In genomic region chr11:90029841-90030398, GRCm38 (mm10) we compare ENCODE assay signal across 8 mouse cellular contexts. TPM values are rescaled to one million over a fixed set of nuclear protein-coding genes. Genes with fewer than 3 reads are reported as not detected.
DNase-seq lines count a peak whose midpoint lies in the region; ATAC-seq lines count a peak whose summit lies in the region.

Gene Tmem100, plus strand, starts transcription at chr11:90030348.

- 0 out of 2 replicates have a peak within 1 kb of the TSS, but pooled peaks have one; percentile 10 for H3K9ac ChIP-seq in limb, embryonic 15.5 days
- peak within 1 kb of the TSS; percentile 73 for H3K9ac ChIP-seq in stomach, embryonic 16.5 days (ENCODE audit: low read length)

- H3K4me1 ChIP-seq in embryonic facial prominence, embryonic 10.5 days: peaks cover 56% of the 10 kb centered on the region
- H3K4me1 ChIP-seq in limb, embryonic 15.5 days: peaks cover 38% of the 10 kb centered on the region
- peaks cover 25% of the 10 kb centered on the region for H3K4me1 ChIP-seq in stomach, embryonic 16.5 days (ENCODE audit: control insufficient read depth, insufficient read depth, low read length)

- H3K9me3 ChIP-seq in embryonic facial prominence, embryonic 10.5 days: no peaks in the 10 kb centered on the region
- no peaks in the 10 kb centered on the region for H3K9me3 ChIP-seq in limb, embryonic 15.5 days
- no peaks in the 10 kb centered on the region for H3K9me3 ChIP-seq in stomach, embryonic 16.5 days (replicated peaks; ENCODE audit: control insufficient read depth, low read length)

- H3K36me3 ChIP-seq in embryonic facial prominence, embryonic 10.5 days (replicated peaks): no peaks in the 10 kb centered on the region; the same call in 1 of the 2 replicates
- H3K36me3 ChIP-seq in limb, embryonic 15.5 days: no peaks in the 10 kb centered on the region
- no peaks in the 10 kb centered on the region for H3K36me3 ChIP-seq in stomach, embryonic 16.5 days (ENCODE audit: control insufficient read depth, insufficient read depth, low read length)

- peaks cover 31% of the 10 kb centered on the region for H3K27me3 ChIP-seq in embryonic facial prominence, embryonic 10.5 days (replicated peaks; ENCODE audit: low read depth, poor library complexity, severe bottlenecking)
- H3K27me3 ChIP-seq in limb, embryonic 15.5 days: peaks cover 3% of the 10 kb centered on the region; the same call in 1 of the 2 replicates
- no peaks in the 10 kb centered on the region for H3K27me3 ChIP-seq in stomach, embryonic 16.5 days (ENCODE audit: control insufficient read depth, insufficient read depth, low read length)

- H3K4me2 ChIP-seq in limb, embryonic 15.5 days: peak within 1 kb of the TSS; percentile 54
- H3K4me2 ChIP-seq in stomach, embryonic 16.5 days (ENCODE audit: low read depth, low read length): peak within 1 kb of the TSS; percentile 54

- peak within 1 kb of the TSS; percentile 26 for H3K27ac ChIP-seq in embryonic facial prominence, embryonic 10.5 days (replicated peaks)
- peak within 1 kb of the TSS; percentile 72 for H3K27ac ChIP-seq in limb, embryonic 15.5 days
- H3K27ac ChIP-seq in stomach, embryonic 16.5 days (ENCODE audit: low read length): peak within 1 kb of the TSS; percentile 61; the same call in 1 of the 2 replicates

- ATAC-seq in frontal cortex, adult (ENCODE audit: low TSS enrichment): no peak
- ATAC-seq in limb, embryonic 15.5 days (ENCODE audit: insufficient number of reproducible peaks, low FRiP score, low TSS enrichment, low read depth): no peak
- no peak for ATAC-seq in stomach, embryonic 16.5 days (ENCODE audit: insufficient read depth, low FRiP score)

- intact Hi-C loops in heart, postnatal 25 days (cut with DNase I): loop anchor here (5.0 kb wide), 1 partner anchor 217 kb away; the partner anchor contains the start of gene Mmd

- DNase-seq in frontal cortex, adult 2 months (ENCODE audit: extremely low spot score in 1 of 2, low spot score in 1 of 2): no peak
- DNase-seq in embryonic facial prominence, embryonic 10.5 days (ENCODE audit: low spot score): no peak
- no peak for DNase-seq in heart, postnatal 25 days (ENCODE audit: low spot score)
- DNase-seq in kidney, adult 8-10 months: no peak
- DNase-seq in cerebellum, adult 18-20 months: no peak

- H3K4me3 ChIP-seq in embryonic facial prominence, embryonic 10.5 days: peak within 1 kb of the TSS; percentile 54
- peak within 1 kb of the TSS; percentile 44 for H3K4me3 ChIP-seq in limb, embryonic 15.5 days
- peak within 1 kb of the TSS; percentile 49 for H3K4me3 ChIP-seq in stomach, embryonic 16.5 days (replicated peaks; ENCODE audit: low read length)

- WGBS in embryonic facial prominence, embryonic 10.5 days: 57% methylated on average over 13 of the region's 13 CpGs
- WGBS in limb, embryonic 15.5 days: 40% methylated on average over 13 of the region's 13 CpGs
- WGBS in stomach, embryonic 16.5 days: 46% methylated on average over 13 of the region's 13 CpGs

RNA-seq across cellular contexts. Expression of gene Tmem100, which starts in this region (rescaled TPM):
- polyA plus RNA-seq in frontal cortex, adult 2 months (2012; rRNA removed): 18.3 and 20.2 TPM in 2 replicates
- 7.0 and 7.7 TPM in 2 replicates for polyA plus RNA-seq in embryonic facial prominence, embryonic 10.5 days (2016; fragmentation: Nextera tagmentation; extraction: Ambion mirVana)
- 10 to 100 TPM; 16.9 to 23.8 TPM for total RNA-seq in heart, postnatal 25 days (2021)
- polyA plus RNA-seq in limb, embryonic 15.5 days (2015; fragmentation: Nextera tagmentation; extraction: Ambion mirVana): 23.5 and 24.4 TPM in 2 replicates
- 32.0 and 34.1 TPM in 2 replicates for polyA plus RNA-seq in stomach, embryonic 16.5 days (2015; fragmentation: Nextera tagmentation; extraction: Ambion mirVana)
